Mouse (Mus musculus): Measurements from ENCODE around the gene Rtn4r. TPM values are rescaled to one million over a fixed set of nuclear protein-coding genes. Genes with fewer than 3 reads are reported as not detected.

Rtn4r gene
- total RNA-seq, 2 experiments from 2014 or later: 0.26 to 0.85 TPM

GRCm38 (mm10) chr16:18154521-18155171, 27.2 kb downstream of the Rtn4r start:
- no peak for ATAC-seq (ENCODE audit: poor library complexity, severe bottlenecking)

- no peak for ATAC-seq (ENCODE audit: poor library complexity, severe bottlenecking)
Observed at GRCm38 (mm10) chr16:18156579-18157350, 29.3 kb downstream of the Rtn4r start.

- peak; percentile 79 for ATAC-seq (ENCODE audit: poor library complexity, severe bottlenecking)
Observed at GRCm38 (mm10) chr16:18159255-18159654, 31.8 kb downstream of the Rtn4r start.

- no peak for ATAC-seq (ENCODE audit: poor library complexity, severe bottlenecking)
Observed at GRCm38 (mm10) chr16:18159778-18160177, 32.3 kb downstream of the Rtn4r start.

GRCm38 (mm10) chr16:18160514-18160913, 33.1 kb downstream of the Rtn4r start:
- peak; percentile 45 for ATAC-seq (ENCODE audit: poor library complexity, severe bottlenecking)

- ATAC-seq (ENCODE audit: poor library complexity, severe bottlenecking): no peak
Observed at GRCm38 (mm10) chr16:18161190-18161589, 33.7 kb downstream of the Rtn4r start.

GRCm38 (mm10) chr16:18164642-18165238, 37.3 kb downstream of the Rtn4r start:
- ATAC-seq (ENCODE audit: poor library complexity, severe bottlenecking): no peak

- ATAC-seq (ENCODE audit: poor library complexity, severe bottlenecking): no peak
Observed at GRCm38 (mm10) chr16:18166613-18167190, 39.3 kb downstream of the Rtn4r start.

GRCm38 (mm10) chr16:18169156-18169555, 41.7 kb downstream of the Rtn4r start:
- ATAC-seq (ENCODE audit: poor library complexity, severe bottlenecking): peak; percentile 38

GRCm38 (mm10) chr16:18169776-18170175, 42.3 kb downstream of the Rtn4r start:
- no peak for ATAC-seq (ENCODE audit: poor library complexity, severe bottlenecking)

- ATAC-seq (ENCODE audit: poor library complexity, severe bottlenecking): peak; percentile 72
Observed at GRCm38 (mm10) chr16:18172266-18172855, 44.9 kb downstream of the Rtn4r start.

GRCm38 (mm10) chr16:18173231-18173630, 45.8 kb downstream of the Rtn4r start:
- no peak for ATAC-seq (ENCODE audit: poor library complexity, severe bottlenecking)

- ATAC-seq (ENCODE audit: poor library complexity, severe bottlenecking): no peak
Observed at GRCm38 (mm10) chr16:18173788-18174187, 46.3 kb downstream of the Rtn4r start.

- no peak for ATAC-seq (ENCODE audit: poor library complexity, severe bottlenecking)
Observed at GRCm38 (mm10) chr16:18175817-18176541, 48.5 kb downstream of the Rtn4r start.

GRCm38 (mm10) chr16:18176758-18177157, 49.3 kb downstream of the Rtn4r start:
- no peak for ATAC-seq (ENCODE audit: poor library complexity, severe bottlenecking)

- ATAC-seq (ENCODE audit: poor library complexity, severe bottlenecking): no peak
Observed at GRCm38 (mm10) chr16:18179591-18179990, 52.1 kb downstream of the Rtn4r start.

GRCm38 (mm10) chr16:18181398-18181797, 54.0 kb downstream of the Rtn4r start:
- ATAC-seq (ENCODE audit: poor library complexity, severe bottlenecking): no peak

GRCm38 (mm10) chr16:18182766-18183165, 55.3 kb downstream of the Rtn4r start:
- ATAC-seq (ENCODE audit: poor library complexity, severe bottlenecking): no peak

- ATAC-seq (ENCODE audit: poor library complexity, severe bottlenecking): no peak
Observed at GRCm38 (mm10) chr16:18185715-18186449, 58.4 kb downstream of the Rtn4r start.

GRCm38 (mm10) chr16:18186798-18187197, 59.4 kb downstream of the Rtn4r start:
- no peak for ATAC-seq (ENCODE audit: poor library complexity, severe bottlenecking)

Measured in megakaryocyte, adult 5-6 weeks (primary cell).